Mouse (Mus musculus): ENCODE measurements around the gene Abcg8. TPM values are rescaled to one million over a fixed set of nuclear protein-coding genes. Genes with fewer than 3 reads are reported as not detected.

Abcg8 gene
- total and polyA plus RNA-seq, 3 experiments = not detected

DNA sequence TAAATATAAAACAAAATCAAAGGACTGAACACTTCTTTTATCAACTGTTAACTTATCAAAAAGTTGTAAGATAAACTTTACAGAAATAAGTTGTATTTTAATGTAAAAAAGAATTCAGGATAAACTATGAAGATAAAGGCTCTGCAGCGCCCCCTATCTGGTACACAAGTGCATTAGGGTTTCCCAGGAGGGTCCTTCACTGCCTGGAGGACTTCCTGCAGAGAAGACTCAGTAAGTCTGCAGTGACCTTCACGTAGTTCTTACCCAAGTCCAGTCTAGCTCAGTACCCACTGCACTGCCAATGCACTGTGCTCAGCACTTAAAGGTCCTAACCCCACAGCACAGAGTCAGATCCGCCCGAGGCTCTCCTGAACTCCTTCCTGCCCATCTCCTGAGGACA, 31.3 kb downstream of the Abcg8 start:
- H3K79me2 ChIP-seq (replicated peaks; ENCODE audit: control insufficient read depth, insufficient read depth, low read length) = no peaks in the 10 kb centered on the region
- no peak overlapping the region for H3K27ac ChIP-seq
- no peaks in the 10 kb centered on the region for H3K36me3 ChIP-seq (ENCODE audit: control insufficient read depth, insufficient read depth, low read length)
- no peak overlapping the region for H3K9ac ChIP-seq (ENCODE audit: low read depth, low read length)
- WGBS = 71% methylated on average over 4 of the region's 4 CpGs
- no peak for DNase-seq
- no peaks in the 10 kb centered on the region for H3K4me1 ChIP-seq (ENCODE audit: control insufficient read depth, insufficient read depth, low read length)
- intact Hi-C loops (cut with DNase I) = loop anchor here (10.0 kb wide), 1 partner anchor 233 kb away; no protein-coding TSS in a partner anchor
- H3K4me3 ChIP-seq = no peak overlapping the region
- peak; percentile 62 for TF ChIP-seq CTCF (IDR thresholded peaks at IDR 0.05)
- TF ChIP-seq POLR2A (IDR thresholded peaks at IDR 0.05; ENCODE audit: insufficient read depth, low read depth, low read length) = no peak
- no peaks in the 10 kb centered on the region for H3K27me3 ChIP-seq (ENCODE audit: control insufficient read depth, insufficient read depth, low read length)

- intact Hi-C loops (cut with DNase I) = loop anchor here (10.0 kb wide), 1 partner anchor 234 kb away; no protein-coding TSS in a partner anchor
- Histone ChIP-seq H3K9ac (ENCODE audit: low read depth, low read length) (no peak overlapping the region), H3K4me1 (ENCODE audit: control insufficient read depth, insufficient read depth, low read length) (no peaks in the 10 kb centered on the region), H3K27me3 (ENCODE audit: control insufficient read depth, insufficient read depth, low read length) (no peaks in the 10 kb centered on the region), H3K79me2 (replicated peaks; ENCODE audit: control insufficient read depth, insufficient read depth, low read length) (no peaks in the 10 kb centered on the region), H3K4me3 (no peak overlapping the region), H3K27ac (no peak overlapping the region), H3K36me3 (ENCODE audit: control insufficient read depth, insufficient read depth, low read length) (no peaks in the 10 kb centered on the region; the same call in 1 of the 2 replicates)
- WGBS = 90% methylated on average over 7 of the region's 7 CpGs
- no peak for TF ChIP-seq CTCF (IDR thresholded peaks at IDR 0.05)
- TF ChIP-seq EP300 (IDR thresholded peaks at IDR 0.05; ENCODE audit: insufficient read depth, low read depth, low read length) = no peak
- TF ChIP-seq POLR2A (IDR thresholded peaks at IDR 0.05; ENCODE audit: insufficient read depth, low read depth, low read length) = no peak
- no peak for DNase-seq
Observed at GRCm38 (mm10) chr17:84708818-84709217, 32.7 kb downstream of the Abcg8 start.

- Histone ChIP-seq H3K9ac (ENCODE audit: low read depth, low read length) (no peak overlapping the region), H3K27me3 (ENCODE audit: control insufficient read depth, insufficient read depth, low read length) (no peaks in the 10 kb centered on the region), H3K4me3 (no peak overlapping the region), H3K79me2 (replicated peaks; ENCODE audit: control insufficient read depth, insufficient read depth, low read length) (no peaks in the 10 kb centered on the region), H3K4me1 (ENCODE audit: control insufficient read depth, insufficient read depth, low read length) (no peaks in the 10 kb centered on the region), H3K27ac (no peak overlapping the region), H3K36me3 (ENCODE audit: control insufficient read depth, insufficient read depth, low read length) (no peaks in the 10 kb centered on the region; the same call in 1 of the 2 replicates)
- TF ChIP-seq POLR2A (IDR thresholded peaks at IDR 0.05; ENCODE audit: insufficient read depth, low read depth, low read length) (no peak), EP300 (IDR thresholded peaks at IDR 0.05; ENCODE audit: insufficient read depth, low read depth, low read length) (no peak), CTCF (IDR thresholded peaks at IDR 0.05) (no peak)
- intact Hi-C loops (cut with DNase I) = loop anchor here (10.0 kb wide), 1 partner anchor 235 kb away; no protein-coding TSS in a partner anchor
- DNase-seq = no peak
- 74% methylated on average over 17 of the region's 17 CpGs for WGBS
Observed at GRCm38 (mm10) chr17:84709403-84709851, 33.3 kb downstream of the Abcg8 start.

- no peaks in the 10 kb centered on the region; the same call in 1 of the 2 replicates for H3K36me3 ChIP-seq (ENCODE audit: control insufficient read depth, insufficient read depth, low read length)
- H3K27me3 ChIP-seq (ENCODE audit: control insufficient read depth, insufficient read depth, low read length) = no peaks in the 10 kb centered on the region
- DNase-seq = no peak
- no peaks in the 10 kb centered on the region for H3K4me1 ChIP-seq (ENCODE audit: control insufficient read depth, insufficient read depth, low read length)
- H3K9ac ChIP-seq (ENCODE audit: low read depth, low read length) = no peak overlapping the region
- TF ChIP-seq POLR2A (IDR thresholded peaks at IDR 0.05; ENCODE audit: insufficient read depth, low read depth, low read length) (no peak), EP300 (IDR thresholded peaks at IDR 0.05; ENCODE audit: insufficient read depth, low read depth, low read length) (no peak), CTCF (IDR thresholded peaks at IDR 0.05) (no peak)
- no peak overlapping the region for H3K27ac ChIP-seq
- no peaks in the 10 kb centered on the region for H3K79me2 ChIP-seq (replicated peaks; ENCODE audit: control insufficient read depth, insufficient read depth, low read length)
- 94% methylated on average over 18 of the region's 18 CpGs for WGBS
- intact Hi-C loops (cut with DNase I) = no loop called here
- H3K4me3 ChIP-seq = no peak overlapping the region
Observed at GRCm38 (mm10) chr17:84713563-84714164, 37.6 kb downstream of the Abcg8 start.

- no peaks in the 10 kb centered on the region; the same call in 1 of the 2 replicates for H3K36me3 ChIP-seq (ENCODE audit: control insufficient read depth, insufficient read depth, low read length)
- TF ChIP-seq EP300 (IDR thresholded peaks at IDR 0.05; ENCODE audit: insufficient read depth, low read depth, low read length) = no peak
- TF ChIP-seq CTCF (IDR thresholded peaks at IDR 0.05) = no peak
- no peak for TF ChIP-seq POLR2A (IDR thresholded peaks at IDR 0.05; ENCODE audit: insufficient read depth, low read depth, low read length)
- H3K27ac ChIP-seq = no peak overlapping the region
- no peak for DNase-seq
- 71% methylated on average over 4 of the region's 4 CpGs for WGBS
- H3K79me2 ChIP-seq (replicated peaks; ENCODE audit: control insufficient read depth, insufficient read depth, low read length) = no peaks in the 10 kb centered on the region
- H3K9ac ChIP-seq (ENCODE audit: low read depth, low read length) = no peak overlapping the region
- H3K4me1 ChIP-seq (ENCODE audit: control insufficient read depth, insufficient read depth, low read length) = no peaks in the 10 kb centered on the region
- intact Hi-C loops (cut with DNase I) = no loop called here
- no peak overlapping the region for H3K4me3 ChIP-seq
- no peaks in the 10 kb centered on the region for H3K27me3 ChIP-seq (ENCODE audit: control insufficient read depth, insufficient read depth, low read length)
Observed at GRCm38 (mm10) chr17:84714930-84715329, 38.8 kb downstream of the Abcg8 start.

GRCm38 (mm10) chr17:84716252-84716872, 40.3 kb downstream of the Abcg8 start:
- no peaks in the 10 kb centered on the region for H3K79me2 ChIP-seq (replicated peaks; ENCODE audit: control insufficient read depth, insufficient read depth, low read length)
- 88% methylated on average over 16 of the region's 16 CpGs for WGBS
- H3K36me3 ChIP-seq (ENCODE audit: control insufficient read depth, insufficient read depth, low read length) = no peaks in the 10 kb centered on the region; the same call in 1 of the 2 replicates
- intact Hi-C loops (cut with DNase I) = no loop called here
- DNase-seq = no peak
- TF ChIP-seq EP300 (IDR thresholded peaks at IDR 0.05; ENCODE audit: insufficient read depth, low read depth, low read length) = no peak
- no peak for TF ChIP-seq POLR2A (IDR thresholded peaks at IDR 0.05; ENCODE audit: insufficient read depth, low read depth, low read length)
- TF ChIP-seq CTCF (IDR thresholded peaks at IDR 0.05) = no peak
- H3K27me3 ChIP-seq (ENCODE audit: control insufficient read depth, insufficient read depth, low read length) = no peaks in the 10 kb centered on the region
- no peak overlapping the region for H3K4me3 ChIP-seq
- H3K9ac ChIP-seq (ENCODE audit: low read depth, low read length) = no peak overlapping the region
- no peak overlapping the region for H3K27ac ChIP-seq
- no peaks in the 10 kb centered on the region for H3K4me1 ChIP-seq (ENCODE audit: control insufficient read depth, insufficient read depth, low read length)
